Mouse (Mus musculus) erythroid progenitor cell, adult 5-6 weeks (primary cell): ENCODE measurements around the gene Lhfpl5. TPM values are rescaled to one million over a fixed set of nuclear protein-coding genes. Genes with fewer than 3 reads are reported as not detected.
A peak's percentile ranks its signal among the peaks of the same experiment; 100 is the strongest.

Source experiments
- ATAC-seq: replicated peaks from 2 replicates; pipeline ENCODE4 v1.8.0; 2016; ENCODE audit warnings: moderate number of reproducible peaks, mild to moderate bottlenecking, moderate TSS enrichment, inconsistent platforms; ENCODE audit not compliant: poor library complexity, low FRiP score, severe bottlenecking
- total RNA-seq, 2 experiments: library from RNA; stranded (forward) in 1 of 2; stranded (reverse) in 1 of 2; fragments of 150-400 nt in 1 of 2; fragments of 186-747, 209-891 nt in 1 of 2; gene quantifications; 2 replicates each; pipeline versions ENCODE4 v1.2.3 to v1.2.4; 2015 to 2017; ENCODE audit warnings: low replicate concordance in 2 of 2

Lhfpl5 gene
- total RNA-seq (2015; ENCODE audit: low replicate concordance) (not detected in 2 replicates), total RNA-seq (2017; ENCODE audit: low replicate concordance) (not detected in 2 replicates)

DNA sequence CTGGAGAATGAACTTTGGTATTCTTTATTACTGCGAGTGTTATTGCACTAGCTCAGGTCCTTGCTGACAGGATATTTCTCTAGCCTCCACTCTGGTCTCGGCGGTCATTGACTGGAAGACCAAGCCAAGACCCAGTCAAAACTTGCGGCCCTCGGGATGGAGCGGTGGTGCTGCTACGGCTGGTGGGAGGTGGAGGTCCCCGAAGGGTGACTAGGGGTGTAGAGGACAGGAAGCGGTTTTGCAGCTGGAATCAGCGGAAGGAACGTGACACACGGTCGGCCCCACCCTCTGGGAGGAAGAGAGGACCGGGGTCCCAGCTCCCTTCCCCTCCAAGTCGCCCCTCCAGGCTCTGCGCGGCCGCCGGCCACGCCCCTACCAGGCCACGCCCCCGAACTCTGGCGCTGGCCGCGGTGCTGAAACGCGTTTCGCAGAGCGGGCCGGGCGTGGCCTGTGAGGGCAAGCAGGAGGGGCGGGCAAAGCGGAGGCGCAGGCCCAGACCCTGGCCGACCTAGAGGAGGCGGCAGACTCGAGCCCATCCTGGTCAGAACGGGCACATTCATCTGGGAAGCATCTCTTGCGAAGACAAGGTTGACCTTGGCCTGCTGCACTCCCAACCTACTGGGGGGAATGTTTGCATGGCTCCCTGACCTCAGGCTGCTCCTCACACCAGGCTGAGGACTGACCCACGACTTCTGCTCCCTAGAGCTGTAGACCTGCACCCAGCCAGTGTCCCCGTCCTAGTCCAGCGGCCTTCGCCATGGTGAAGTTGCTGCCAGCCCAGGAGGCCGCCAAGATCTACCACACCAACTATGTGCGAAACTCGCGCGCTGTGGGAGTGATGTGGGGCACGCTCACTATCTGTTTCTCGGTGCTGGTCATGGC is at the start of gene Lhfpl5:
Gene Lhfpl5 (plus strand): TSS at position 398 of the 882 bp plus-strand sequence.
- 0 out of 2 replicates have a peak, but pooled peaks have one; percentile 44 for ATAC-seq

DNA sequence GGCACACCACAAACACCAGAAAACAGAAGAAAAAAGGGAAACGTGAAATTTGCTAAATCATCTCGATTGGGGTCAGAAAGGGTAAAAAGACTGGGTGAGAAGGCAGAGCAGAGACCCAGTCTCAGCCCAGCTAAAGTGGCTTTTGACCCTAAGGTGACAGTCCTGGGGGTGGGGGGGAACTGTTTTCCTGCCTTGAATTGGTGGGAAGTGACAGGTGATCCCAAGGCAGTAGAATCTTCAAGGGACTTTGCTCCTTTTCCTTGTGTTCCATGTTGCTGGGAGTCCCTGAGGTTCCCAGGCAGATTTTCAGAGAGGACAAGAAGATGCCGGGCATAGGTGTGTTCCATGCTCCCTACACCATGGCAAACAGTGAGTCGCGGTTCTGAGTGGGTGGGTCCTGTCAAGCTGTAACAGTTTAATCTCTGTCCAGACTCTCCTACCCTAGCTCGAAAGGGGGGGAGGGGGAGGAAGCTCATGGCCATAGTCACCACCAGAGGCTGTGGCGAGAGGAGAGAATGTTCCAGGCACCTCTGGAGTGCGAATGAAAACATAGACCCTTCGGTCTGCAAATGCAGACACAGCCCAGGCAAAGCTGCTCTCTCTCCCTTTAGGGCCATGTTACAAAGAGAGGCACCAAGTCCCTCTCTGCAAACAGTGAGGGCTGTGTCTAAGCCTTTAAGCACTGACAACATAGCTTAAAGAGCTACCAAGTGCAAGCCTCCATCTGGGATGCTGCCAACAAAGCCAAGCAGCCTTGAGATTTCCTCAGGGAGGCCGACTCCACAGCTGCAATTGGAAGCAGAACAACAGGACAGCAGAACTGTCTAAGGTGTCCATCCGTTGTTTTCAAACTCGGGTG is 48.0 kb upstream of the Lhfpl5 start:
- no peak for ATAC-seq

DNA sequence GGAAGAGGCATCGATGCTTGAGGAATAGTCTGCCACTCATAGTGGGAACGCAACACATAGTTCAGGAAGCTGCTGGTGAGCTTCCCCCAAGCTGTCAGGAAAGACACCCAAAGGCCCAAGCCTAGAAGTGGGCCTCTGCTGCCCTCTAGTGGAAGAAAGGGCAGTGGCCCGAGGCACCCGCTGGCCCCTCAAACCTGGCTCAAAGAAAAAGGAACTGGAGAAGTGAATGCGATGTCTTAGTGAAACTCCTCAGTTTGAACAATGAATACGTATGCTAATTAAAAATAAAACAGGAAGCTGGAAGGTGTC is 47.4 kb upstream of the Lhfpl5 start:
- peak; percentile 56; the same call in 1 of the 2 replicates for ATAC-seq

DNA sequence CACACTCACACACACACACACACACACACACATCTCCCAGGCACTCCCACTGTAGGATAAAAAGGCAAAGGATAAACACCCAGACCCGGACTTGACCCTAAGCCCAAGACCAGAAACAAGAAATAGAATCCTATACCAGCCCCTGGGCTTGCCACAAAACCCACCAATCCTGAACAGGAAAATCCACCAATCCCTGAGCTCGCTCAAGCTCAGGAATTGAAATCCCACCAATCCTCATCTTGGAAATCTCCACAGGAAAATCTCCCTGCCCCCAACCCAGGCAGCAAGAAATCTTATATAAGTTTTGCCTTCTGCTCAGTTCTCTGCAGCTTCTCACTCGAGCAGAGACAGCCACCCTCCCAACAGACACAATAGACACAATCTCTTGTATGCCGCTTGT is 46.3 kb upstream of the Lhfpl5 start:
- no peak for ATAC-seq

DNA sequence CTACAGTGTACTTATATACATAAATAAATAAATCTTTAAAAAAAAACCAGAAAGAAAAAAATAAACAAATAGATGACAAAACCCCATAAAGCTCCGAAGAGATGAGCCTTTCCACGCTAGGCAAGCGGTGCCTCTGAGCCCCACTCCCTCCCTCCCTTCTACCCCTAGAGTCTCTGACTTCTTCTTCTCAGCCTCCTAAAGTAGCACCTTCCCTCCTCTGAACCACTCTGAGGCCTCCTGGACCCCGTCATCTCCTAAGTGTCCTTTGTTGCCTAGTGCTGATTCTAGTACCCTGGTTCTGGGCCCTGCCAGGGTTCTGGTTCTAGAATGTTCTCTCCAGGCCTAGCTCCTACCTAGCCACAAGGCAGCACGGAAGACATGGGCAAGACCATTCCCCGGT is 44.9 kb upstream of the Lhfpl5 start, which contains the start of gene Armc12:
Gene Armc12 (plus strand): TSS at position 301 of the 400 bp plus-strand sequence.
- no peak for ATAC-seq

DNA sequence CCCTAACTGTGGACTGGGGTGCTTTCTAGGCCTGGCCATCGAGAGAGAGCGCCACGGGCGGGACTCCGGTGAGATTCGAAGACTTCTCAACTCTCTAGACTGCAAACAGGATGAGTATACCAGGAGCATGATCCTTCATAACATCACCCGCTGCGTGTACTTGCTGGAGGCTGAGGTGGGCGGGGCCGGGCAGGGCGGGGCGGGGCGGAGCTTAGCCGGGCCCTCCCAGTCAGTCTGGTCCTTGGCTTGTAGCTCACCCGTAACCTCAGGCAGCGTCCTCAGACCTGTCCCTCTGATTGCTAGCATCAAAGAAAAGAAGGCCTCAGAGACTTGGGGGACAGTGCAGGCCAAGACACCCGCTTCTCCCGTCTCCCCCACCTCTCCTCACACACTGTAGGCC is 43.5 kb upstream of the Lhfpl5 start:
- ATAC-seq: no peak

DNA sequence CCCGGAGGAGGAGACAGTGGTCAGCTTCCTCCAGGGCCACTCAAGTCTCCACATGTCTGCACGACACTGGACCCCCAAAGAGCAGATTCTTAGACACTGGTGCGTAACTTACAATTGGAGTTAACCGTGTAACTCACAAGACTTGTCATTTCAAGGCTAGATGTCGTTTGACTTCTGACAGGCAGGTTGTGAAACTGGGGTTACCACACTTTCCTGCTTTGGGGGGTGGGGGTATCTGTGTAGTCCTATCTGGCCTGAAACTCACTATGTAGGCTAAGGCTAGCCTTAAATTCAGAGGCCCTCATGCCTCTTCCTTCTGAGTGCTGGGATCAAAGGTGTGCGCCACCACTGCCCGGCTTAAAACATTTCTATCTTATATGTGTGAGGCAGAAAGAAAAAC is 42.9 kb upstream of the Lhfpl5 start:
- no peak for ATAC-seq

DNA sequence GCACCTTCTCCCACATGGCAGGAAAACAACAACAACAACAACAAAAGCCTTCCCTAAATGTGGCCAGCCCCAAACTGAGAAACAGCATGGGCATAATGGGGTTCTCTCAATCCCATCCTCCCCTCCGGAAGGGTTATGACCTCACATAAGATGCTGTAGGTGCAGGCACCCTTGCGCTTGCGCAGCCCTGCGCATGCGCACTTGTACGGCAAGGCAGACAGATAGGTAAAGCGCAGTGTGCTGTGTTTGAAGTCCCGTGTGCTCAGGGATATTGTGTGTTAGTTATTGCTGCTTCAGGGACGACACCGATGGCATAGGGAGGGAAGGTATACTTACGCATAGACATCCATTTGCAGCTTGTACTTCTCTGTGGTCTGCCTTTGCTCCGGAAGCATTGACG is 42.1 kb upstream of the Lhfpl5 start:
- ATAC-seq: no peak

DNA sequence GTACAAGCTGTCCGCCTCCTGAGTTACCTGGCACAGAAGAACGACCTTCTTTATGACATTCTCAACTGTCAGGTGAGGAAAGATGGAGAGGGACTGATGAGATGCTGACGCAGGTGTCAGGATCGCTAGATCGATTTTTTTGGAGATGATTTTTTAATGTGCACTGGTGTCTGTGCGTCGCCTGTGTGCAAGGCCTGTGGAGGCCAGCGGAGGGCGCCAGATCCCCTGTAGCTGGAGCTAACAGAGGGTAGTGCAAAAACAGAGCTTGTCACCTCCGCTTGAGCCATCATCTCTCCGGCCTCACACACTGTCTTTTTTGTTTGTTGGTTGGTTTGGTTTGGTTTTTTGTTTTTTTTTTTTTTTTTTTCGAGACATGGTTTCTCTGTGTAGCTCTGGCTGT is 37.6 kb upstream of the Lhfpl5 start:
- no peak for ATAC-seq

DNA sequence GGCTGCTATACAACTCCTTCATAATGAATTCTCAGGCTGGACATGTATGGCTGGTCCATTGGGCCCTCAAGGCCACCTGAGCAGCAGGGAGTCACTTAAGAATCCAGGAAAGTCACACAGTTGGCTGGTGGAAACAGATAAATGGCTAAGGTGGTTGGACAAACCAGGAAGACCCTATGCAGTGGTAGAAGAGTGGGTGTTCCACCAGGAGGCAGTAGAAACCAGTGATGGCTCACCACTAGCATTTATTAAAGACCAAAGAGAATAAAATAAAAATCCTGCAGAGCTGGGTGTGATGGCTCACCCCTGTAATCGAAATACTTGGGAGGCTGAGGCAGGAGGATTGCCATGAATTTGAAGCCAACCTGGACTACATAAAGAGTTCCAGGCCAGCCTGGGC is 28.5 kb upstream of the Lhfpl5 start:
- ATAC-seq: no peak

DNA sequence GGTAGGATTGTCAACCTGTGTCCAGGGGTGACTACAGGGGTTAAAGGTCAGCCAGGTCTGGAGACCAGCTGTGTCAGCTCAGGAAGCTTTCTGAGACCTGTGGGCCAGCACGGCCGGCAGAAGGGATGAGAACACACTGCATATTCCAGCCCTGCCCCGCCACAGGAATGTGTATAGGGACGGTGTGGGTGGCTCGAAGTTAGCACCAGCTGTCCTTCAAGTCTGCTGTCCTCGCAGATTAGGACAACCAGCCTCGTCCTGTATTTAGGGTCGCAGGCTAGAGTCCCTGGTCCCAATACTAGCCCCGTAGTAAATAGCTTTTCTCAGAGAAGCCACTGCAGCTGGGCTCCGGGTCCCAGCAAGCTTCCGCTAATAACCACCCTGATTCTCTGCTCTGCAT is 26.9 kb upstream of the Lhfpl5 start:
- no peak; the same call in 1 of the 2 replicates for ATAC-seq

DNA sequence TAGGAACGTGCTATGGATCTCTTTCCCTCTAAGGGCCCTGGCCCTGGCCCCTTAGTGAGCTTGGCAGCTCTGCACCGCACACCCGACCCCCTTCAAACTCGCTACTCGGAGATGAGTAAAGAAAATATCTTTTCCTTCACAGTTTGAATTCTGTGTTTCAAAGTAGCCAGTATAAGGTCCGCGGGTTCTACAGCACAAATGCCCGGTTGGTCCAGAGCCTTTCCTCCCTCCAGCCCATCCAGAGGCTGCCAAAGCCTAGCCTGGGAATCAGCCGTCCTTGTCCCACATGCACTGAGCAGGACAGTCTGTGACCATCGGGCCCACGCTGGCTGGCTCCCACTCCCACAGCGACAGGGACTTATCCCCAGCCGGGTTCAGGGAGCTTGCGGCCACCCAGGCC is 26.3 kb upstream of the Lhfpl5 start, which contains the start of gene Clpsl2:
Gene Clpsl2 (plus strand): TSS at position 301 of the 400 bp plus-strand sequence.
- no peak for ATAC-seq

DNA sequence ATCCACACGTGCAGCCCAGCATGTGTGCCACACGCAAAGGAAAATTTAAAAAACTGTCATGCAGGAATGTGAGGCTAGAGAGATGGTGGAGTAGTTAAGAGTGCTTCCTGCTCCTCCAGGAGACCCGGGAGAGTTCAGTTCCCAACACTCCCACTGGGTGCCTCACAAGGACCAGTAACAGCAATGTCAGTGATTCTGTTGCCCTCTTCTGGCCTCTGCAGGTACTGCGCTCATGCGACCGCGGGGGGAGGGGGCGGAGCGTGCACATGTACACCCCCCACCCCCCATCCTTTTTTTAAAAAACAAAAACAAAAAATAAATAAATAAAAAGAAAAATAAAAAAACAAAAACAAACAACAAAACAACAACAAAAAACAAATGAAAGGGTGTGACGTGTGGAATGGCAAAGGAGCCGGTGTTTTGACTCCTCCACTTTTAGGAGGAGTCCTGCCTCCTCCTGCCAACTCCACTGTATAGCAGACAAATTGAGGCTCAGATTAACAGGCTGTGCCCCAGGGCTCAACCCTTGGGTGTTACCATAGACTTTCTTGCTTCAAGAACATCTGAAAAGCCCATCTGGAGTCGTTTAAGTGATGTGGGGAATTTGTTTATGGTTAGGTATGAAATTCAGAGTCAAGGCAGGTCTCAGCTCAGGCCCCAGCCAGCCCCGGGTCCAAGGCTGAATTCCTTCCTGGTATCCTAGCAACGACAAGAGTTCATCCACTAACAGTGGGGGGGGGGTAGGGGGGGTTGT is 22.2 kb upstream of the Lhfpl5 start:
- no peak for ATAC-seq

DNA sequence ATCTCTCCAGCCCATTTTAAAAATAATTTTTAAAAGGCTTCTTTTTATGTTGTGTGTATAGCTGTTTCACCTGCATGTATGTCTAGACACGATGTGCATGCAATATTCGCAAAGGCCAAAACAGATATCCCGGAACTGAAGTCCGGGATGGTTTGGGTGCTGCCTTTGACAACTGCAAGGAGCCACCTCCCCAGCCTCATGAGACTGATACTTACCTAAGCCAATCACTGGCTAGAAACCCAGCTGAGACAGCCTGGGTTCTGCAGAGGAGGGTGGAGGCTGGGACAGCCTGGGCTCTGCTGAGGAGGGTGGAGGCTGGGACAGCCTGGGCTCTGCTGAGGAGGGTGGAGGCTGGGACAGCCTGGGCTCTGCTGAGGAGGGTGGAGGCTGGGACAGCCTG is 21.4 kb upstream of the Lhfpl5 start:
- peak; percentile 59; the same call in 1 of the 2 replicates for ATAC-seq

DNA sequence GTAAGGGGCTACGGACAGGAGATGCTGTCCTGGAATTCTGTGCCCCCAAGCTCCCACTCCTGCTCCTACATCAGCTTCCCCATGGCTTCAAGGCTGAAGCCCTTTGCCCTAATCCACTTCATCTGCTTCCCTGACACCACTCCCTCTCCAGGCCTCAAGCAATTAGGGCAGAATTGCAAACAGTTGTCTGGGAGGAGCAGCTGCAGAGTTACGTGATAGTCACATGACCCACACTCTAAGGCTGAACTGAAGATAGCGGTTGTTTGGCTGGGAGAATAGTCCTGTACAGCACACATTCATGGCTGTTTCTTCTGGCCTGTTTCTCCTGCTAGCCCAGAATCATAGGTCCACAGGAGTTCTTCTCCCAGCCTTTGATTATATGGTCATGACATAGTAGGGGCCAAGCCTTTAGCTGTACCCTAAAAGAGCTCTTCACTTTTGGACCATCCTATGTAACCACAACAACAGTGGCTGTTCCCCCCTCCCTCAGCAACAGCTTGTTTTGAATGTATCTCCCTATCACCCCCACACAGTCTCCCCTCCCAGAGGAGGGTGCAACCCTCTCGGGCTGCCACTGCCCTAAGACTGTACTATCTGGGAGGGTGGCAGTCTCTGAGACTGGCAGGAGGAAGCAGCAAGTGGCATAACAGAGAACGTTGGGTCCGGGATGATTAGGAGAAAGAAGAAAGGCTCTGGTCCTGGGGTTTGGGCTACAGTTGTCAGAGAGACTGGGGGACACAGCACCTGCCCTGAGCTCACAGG is 18.6 kb upstream of the Lhfpl5 start:
- ATAC-seq: peak; percentile 65

DNA sequence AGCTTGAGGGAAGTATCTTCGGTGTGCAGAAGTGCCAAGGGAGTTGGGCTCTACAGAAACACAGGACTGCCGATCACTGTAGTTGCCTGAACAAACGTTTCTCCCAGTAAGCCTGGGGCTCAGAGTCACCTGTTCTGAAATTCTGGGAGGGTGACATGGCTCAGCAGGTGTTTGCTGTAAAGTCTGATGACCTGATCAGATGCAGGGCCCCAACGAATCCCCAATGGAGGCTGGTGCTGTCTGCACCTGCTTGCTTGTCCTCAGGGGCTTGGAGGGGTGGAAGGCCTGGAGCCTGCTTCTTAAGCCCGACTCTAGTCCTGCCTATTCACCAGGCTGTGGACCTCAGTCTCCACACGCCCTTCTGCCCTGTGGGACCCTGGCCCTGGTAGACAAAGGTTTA is 17.7 kb upstream of the Lhfpl5 start:
- ATAC-seq: no peak

DNA sequence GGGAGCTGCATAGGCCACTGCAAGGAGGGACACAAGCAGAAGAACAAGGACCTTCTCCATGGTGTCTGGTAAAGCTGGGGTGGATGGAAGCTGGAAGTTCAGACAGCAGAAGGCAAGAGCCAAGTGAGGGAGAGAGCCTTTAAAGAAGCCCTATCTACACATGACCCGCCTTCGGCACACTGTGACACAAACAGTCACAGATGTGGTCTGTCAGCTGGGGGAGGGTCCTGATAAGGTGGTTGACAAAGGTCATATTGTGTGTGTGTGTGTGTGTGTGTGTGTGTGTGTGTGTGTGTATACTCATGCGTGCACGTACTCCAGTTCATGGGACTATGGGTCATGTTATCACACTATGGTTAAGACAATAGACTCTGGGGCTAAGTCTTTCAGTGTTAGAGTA is 14.8 kb upstream of the Lhfpl5 start, which contains the start of gene Clps:
Gene Clps (minus strand): TSS at position 169 of the 400 bp plus-strand sequence.
- no peak for ATAC-seq

DNA sequence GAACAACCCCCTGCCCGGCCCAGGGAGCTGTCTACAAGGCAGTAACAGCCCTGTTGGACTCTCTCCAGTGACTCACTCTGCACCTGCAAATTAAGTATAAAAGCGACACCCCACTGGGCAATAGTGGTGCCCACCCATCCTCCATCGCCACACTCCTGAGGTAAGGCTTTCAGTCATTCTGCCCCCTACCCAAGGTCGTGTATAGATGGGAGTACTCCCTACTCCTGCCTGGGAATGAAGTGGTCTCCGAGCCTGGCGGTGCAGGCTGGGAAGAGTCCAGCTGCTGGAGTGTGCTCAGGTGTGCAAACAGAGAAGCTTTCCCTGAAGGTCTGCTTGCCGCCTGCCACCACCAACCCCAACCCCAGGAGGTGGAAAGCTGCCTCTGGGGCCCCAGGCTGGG is 13.8 kb upstream of the Lhfpl5 start:
- ATAC-seq: no peak

DNA sequence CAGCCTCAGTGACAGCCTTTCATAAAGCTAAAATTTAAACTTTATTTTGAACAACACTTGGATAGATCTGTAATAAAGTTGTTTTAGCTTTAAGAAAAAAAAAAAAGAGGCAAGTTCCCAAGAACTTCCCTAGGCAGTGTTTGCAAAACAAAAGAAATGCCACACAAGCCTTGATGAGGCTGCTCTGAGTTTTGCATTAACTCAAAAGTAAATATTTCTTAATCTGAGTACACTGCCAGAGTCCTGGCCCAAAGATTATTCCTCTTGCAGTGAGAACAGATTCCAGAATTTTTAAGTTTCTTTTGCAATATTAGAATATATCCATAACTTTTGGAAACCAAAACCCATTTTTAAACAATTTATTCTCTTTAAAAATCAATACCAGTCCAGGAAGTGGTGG is 10.3 kb upstream of the Lhfpl5 start:
- no peak for ATAC-seq
